Mouse (Mus musculus): ENCODE measurements around the gene Rnd2. TPM values are rescaled to one million over a fixed set of nuclear protein-coding genes. Genes with fewer than 3 reads are reported as not detected.
"Not testable (repeated sequence)": the region's sequence is repeated elsewhere in the genome, so short reads cannot be mapped to it uniquely, and the experiment has no call there.

Gene Rnd2
- total RNA-seq, 2 experiments from 2014 or later, result 1.00 to 3.9 TPM

GRCm38 (mm10) chr11:101446319-101446718 is 18.5 kb upstream of the Rnd2 start:
- ATAC-seq (replicated peaks; ENCODE audit: poor library complexity), result no peak

GRCm38 (mm10) chr11:101446860-101447259 is 17.9 kb upstream of the Rnd2 start:
- not testable (repeated sequence) for ATAC-seq (replicated peaks; ENCODE audit: poor library complexity)

- no peak for ATAC-seq (replicated peaks; ENCODE audit: poor library complexity)
Observed at GRCm38 (mm10) chr11:101447786-101448185, 17.0 kb upstream of the Rnd2 start.

GRCm38 (mm10) chr11:101448274-101448746 is 16.5 kb upstream of the Rnd2 start, which contains the start of gene Ifi35:
Gene Ifi35, plus strand, starts transcription at chr11:101448407.
- ATAC-seq (replicated peaks; ENCODE audit: poor library complexity), result peak; percentile 84

- 0 out of 2 replicates have a peak, but pooled peaks have one; percentile 18 for ATAC-seq (replicated peaks; ENCODE audit: poor library complexity)
Observed at GRCm38 (mm10) chr11:101448899-101449298, 15.9 kb upstream of the Rnd2 start.

GRCm38 (mm10) chr11:101449596-101449995 is 15.2 kb upstream of the Rnd2 start:
- ATAC-seq (replicated peaks; ENCODE audit: poor library complexity), result not testable (repeated sequence)

- peak; percentile 51 for ATAC-seq (replicated peaks; ENCODE audit: poor library complexity)
Observed at GRCm38 (mm10) chr11:101450394-101450793, 14.4 kb upstream of the Rnd2 start.

GRCm38 (mm10) chr11:101451536-101451935 is 13.3 kb upstream of the Rnd2 start:
- no peak for ATAC-seq (replicated peaks; ENCODE audit: poor library complexity)

- no peak for ATAC-seq (replicated peaks; ENCODE audit: poor library complexity)
Observed at GRCm38 (mm10) chr11:101452093-101452774, 12.6 kb upstream of the Rnd2 start.

GRCm38 (mm10) chr11:101454702-101455101 is 10.1 kb upstream of the Rnd2 start:
- ATAC-seq (replicated peaks; ENCODE audit: poor library complexity), result no peak

GRCm38 (mm10) chr11:101455627-101456026 is 9.2 kb upstream of the Rnd2 start:
- no peak for ATAC-seq (replicated peaks; ENCODE audit: poor library complexity)

GRCm38 (mm10) chr11:101457631-101458030 is 7.2 kb upstream of the Rnd2 start:
- ATAC-seq (replicated peaks; ENCODE audit: poor library complexity), result no peak

- ATAC-seq (replicated peaks; ENCODE audit: poor library complexity), result no peak
Observed at GRCm38 (mm10) chr11:101458217-101458616, 6.6 kb upstream of the Rnd2 start.

GRCm38 (mm10) chr11:101459716-101460115 is 5.1 kb upstream of the Rnd2 start:
- no peak for ATAC-seq (replicated peaks; ENCODE audit: poor library complexity)

GRCm38 (mm10) chr11:101460321-101460720 is 4.5 kb upstream of the Rnd2 start:
- ATAC-seq (replicated peaks; ENCODE audit: poor library complexity), result no peak

- ATAC-seq (replicated peaks; ENCODE audit: poor library complexity), result no peak
Observed at GRCm38 (mm10) chr11:101462141-101462540, 2.7 kb upstream of the Rnd2 start.

GRCm38 (mm10) chr11:101462583-101463440 is 2.0 kb upstream of the Rnd2 start:
- ATAC-seq (replicated peaks; ENCODE audit: poor library complexity), result peak; percentile 30

- ATAC-seq (replicated peaks; ENCODE audit: poor library complexity), result peak; percentile 18; the same call in 1 of the 2 replicates
Observed at GRCm38 (mm10) chr11:101465101-101465868, 486 bp downstream of the Rnd2 start.

GRCm38 (mm10) chr11:101465869-101466551 is 1.2 kb downstream of the Rnd2 start, which contains the start of gene Vat1:
Gene Vat1, minus strand, starts transcription at chr11:101466230.
- ATAC-seq (replicated peaks; ENCODE audit: poor library complexity), result peak; percentile 18

GRCm38 (mm10) chr11:101466552-101466950 is 1.8 kb downstream of the Rnd2 start:
- not testable (repeated sequence) for ATAC-seq (replicated peaks; ENCODE audit: poor library complexity)

Data from megakaryocyte progenitor cell, adult 5-6 weeks (primary cell).